14 mouse cellular contexts compared by ENCODE assay signal in the genomic region with DNA sequence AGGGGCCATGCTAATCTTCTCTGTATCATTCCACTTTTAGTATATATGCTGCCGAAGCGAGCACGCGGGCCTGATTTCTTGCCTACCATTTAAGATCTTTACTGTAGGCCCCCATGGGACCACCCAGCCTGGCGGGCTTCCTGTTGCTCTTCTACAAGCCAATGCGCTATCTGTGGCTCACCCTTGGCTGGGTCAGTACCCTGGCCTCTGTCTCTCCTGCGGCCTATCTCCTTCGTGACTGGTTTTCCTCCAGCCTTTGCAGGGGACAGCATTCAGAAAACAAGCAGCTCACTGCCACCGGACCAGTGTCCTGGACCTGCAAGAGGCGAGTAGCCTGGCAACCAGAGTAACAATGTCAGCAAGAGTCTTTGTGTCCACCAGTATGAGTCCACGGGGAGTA. TPM values are rescaled to one million over a fixed set of nuclear protein-coding genes. Genes with fewer than 3 reads are reported as not detected.
DNase-seq lines count a peak whose midpoint lies in the region; ATAC-seq and TF ChIP-seq lines count a peak whose summit lies in the region.
"Had no signal": no experiment of that assay in that cellular context is flagged by ENCODE, and none has a peak within 500 bp of the region (broad histone marks: within the 10 kb centered on the region; RNA-seq: fewer than 3 reads in every experiment).

No protein-coding gene starts in this region.

- H3K9me3 ChIP-seq in heart, embryonic 11.5 days (replicated peaks; ENCODE audit: control insufficient read depth, low read length): no peaks in the 10 kb centered on the region
- no peaks in the 10 kb centered on the region for H3K9me3 ChIP-seq in lung, embryonic 14.5 days (ENCODE audit: low read depth, low read length)
- H3K9me3 ChIP-seq in embryonic facial prominence, embryonic 11.5 days (replicated peaks; ENCODE audit: control insufficient read depth, low read length): no peaks in the 10 kb centered on the region
- H3K9me3 ChIP-seq in liver, embryonic 13.5 days (replicated peaks): no peaks in the 10 kb centered on the region
- H3K9me3 ChIP-seq: intestine, embryonic 15.5 days had no signal

- no peak overlapping the region for H3K9ac ChIP-seq in heart, embryonic 11.5 days (ENCODE audit: low read depth, low read length)
- no peak overlapping the region for H3K9ac ChIP-seq in lung, embryonic 14.5 days
- no peak overlapping the region for H3K9ac ChIP-seq in embryonic facial prominence, embryonic 11.5 days (replicated peaks; ENCODE audit: low read length)
- no peak overlapping the region for H3K9ac ChIP-seq in liver, embryonic 13.5 days
- H3K9ac ChIP-seq: intestine, embryonic 15.5 days had no signal

- no peak for TF ChIP-seq CTCF in lung, embryonic 14.5 days (IDR thresholded peaks at IDR 0.05; ENCODE audit: low read depth)

- no peak overlapping the region for H3K4me3 ChIP-seq in heart, embryonic 11.5 days (ENCODE audit: low read depth, low read length)
- H3K4me3 ChIP-seq in lung, embryonic 14.5 days (ENCODE audit: low read depth, low read length): no peak overlapping the region
- no peak overlapping the region for H3K4me3 ChIP-seq in embryonic facial prominence, embryonic 11.5 days (ENCODE audit: low read depth, low read length)
- no peak overlapping the region for H3K4me3 ChIP-seq in liver, embryonic 13.5 days (replicated peaks)
- H3K4me3 ChIP-seq: intestine, embryonic 15.5 days; myocyte had no signal

- DNase-seq in heart, adult 8-10 months (ENCODE audit: low spot score): no peak
- peak; percentile 23 for DNase-seq in lung, embryonic 14.5 days
- DNase-seq in lung, postnatal 25 days (ENCODE audit: low spot score): no peak
- no peak for DNase-seq in embryonic facial prominence, embryonic 11.5 days (ENCODE audit: low spot score)
- DNase-seq in liver, embryonic 13.5 days: no peak
- no peak for DNase-seq in cerebellum, postnatal 14 days
- DNase-seq in cerebellum, postnatal 4 days (ENCODE audit: low spot score in 2 of 2): no peak
- DNase-seq: adrenal gland, postnatal 36 days; cerebellum, adult 11-12 months; thymus, postnatal 25 days had no signal

- H3K27ac ChIP-seq in heart, embryonic 11.5 days (ENCODE audit: low read depth, low read length): peak overlapping the region; percentile 37
- H3K27ac ChIP-seq in lung, embryonic 14.5 days (ENCODE audit: low read depth): peak overlapping the region; percentile 70; the same call in 1 of the 2 replicates
- 0 out of 2 replicates have a peak overlapping the region, but pooled peaks have one; percentile 0 for H3K27ac ChIP-seq in embryonic facial prominence, embryonic 11.5 days (replicated peaks; ENCODE audit: low read depth, low read length)
- peak overlapping the region; percentile 45 for H3K27ac ChIP-seq in liver, embryonic 13.5 days
- H3K27ac ChIP-seq: intestine, embryonic 15.5 days had no signal

- H3K27me3 ChIP-seq in heart, embryonic 11.5 days (ENCODE audit: control insufficient read depth, insufficient read depth, low read length): no peaks in the 10 kb centered on the region
- H3K27me3 ChIP-seq in lung, embryonic 14.5 days (ENCODE audit: insufficient read depth, low read length): no peaks in the 10 kb centered on the region
- no peaks in the 10 kb centered on the region for H3K27me3 ChIP-seq in embryonic facial prominence, embryonic 11.5 days (ENCODE audit: control insufficient read depth, insufficient read depth, low read length)
- no peaks in the 10 kb centered on the region for H3K27me3 ChIP-seq in liver, embryonic 13.5 days
- H3K27me3 ChIP-seq: intestine, embryonic 15.5 days had no signal

- WGBS in heart, embryonic 11.5 days (ENCODE audit: insufficient replicate concordance): 44% methylated on average over 11 of the region's 11 CpGs
- WGBS in lung, embryonic 14.5 days: 74% methylated on average over 11 of the region's 11 CpGs
- WGBS in embryonic facial prominence, embryonic 11.5 days: 78% methylated on average over 11 of the region's 11 CpGs
- 49% methylated on average over 11 of the region's 11 CpGs for WGBS in liver, embryonic 13.5 days (ENCODE audit: insufficient replicate concordance)

- ATAC-seq in heart, embryonic 11.5 days (replicated peaks; ENCODE audit: insufficient number of reproducible peaks, low FRiP score, low TSS enrichment): no peak
- ATAC-seq in lung, embryonic 14.5 days (ENCODE audit: insufficient read depth): no peak
- no peak for ATAC-seq in embryonic facial prominence, embryonic 11.5 days (replicated peaks; ENCODE audit: insufficient number of reproducible peaks, low FRiP score, low TSS enrichment, low read depth)
- no peak for ATAC-seq in liver, embryonic 13.5 days (ENCODE audit: low read depth)
- ATAC-seq: forebrain, embryonic 14.5 days; intestine, embryonic 15.5 days had no signal

- 0 out of 2 replicates have a peak, but pooled peaks cover 3% of the 10 kb centered on the region for H3K36me3 ChIP-seq in heart, embryonic 11.5 days (ENCODE audit: control insufficient read depth, insufficient read depth, low read length)
- no peaks in the 10 kb centered on the region for H3K36me3 ChIP-seq in lung, embryonic 14.5 days (ENCODE audit: insufficient read depth)
- H3K36me3 ChIP-seq in embryonic facial prominence, embryonic 11.5 days (replicated peaks; ENCODE audit: control insufficient read depth, insufficient read depth, low read depth, low read length): no peaks in the 10 kb centered on the region
- peaks cover 36% of the 10 kb centered on the region for H3K36me3 ChIP-seq in liver, embryonic 13.5 days
- H3K36me3 ChIP-seq: intestine, embryonic 15.5 days had no signal

- no peak overlapping the region for H3K4me2 ChIP-seq in heart, embryonic 11.5 days
- peak overlapping the region; percentile 18; the same call in 1 of the 2 replicates for H3K4me2 ChIP-seq in lung, embryonic 14.5 days
- no peak overlapping the region for H3K4me2 ChIP-seq in embryonic facial prominence, embryonic 11.5 days (ENCODE audit: low read depth, low read length)
- no peak overlapping the region for H3K4me2 ChIP-seq in liver, embryonic 13.5 days
- H3K4me2 ChIP-seq: intestine, embryonic 15.5 days had no signal

- H3K4me1 ChIP-seq in heart, embryonic 11.5 days (ENCODE audit: control insufficient read depth, insufficient read depth, low read length): peaks cover 77% of the 10 kb centered on the region
- H3K4me1 ChIP-seq in lung, embryonic 14.5 days (ENCODE audit: insufficient read depth): peaks cover 44% of the 10 kb centered on the region
- H3K4me1 ChIP-seq in embryonic facial prominence, embryonic 11.5 days (ENCODE audit: control insufficient read depth, insufficient read depth, low read length): peaks cover 9% of the 10 kb centered on the region
- H3K4me1 ChIP-seq in liver, embryonic 13.5 days (replicated peaks): peaks cover 95% of the 10 kb centered on the region

RNA-seq across cellular contexts. Expression of a gene that starts 30.5 kb away (rescaled TPM):
- polyA plus RNA-seq in heart, embryonic 11.5 days (2014; fragmentation: Nextera tagmentation; extraction: Ambion mirVana): 17.4 and 19.4 TPM in 2 replicates
- 10 to 100 TPM; 13.2 to 17.4 (median 13.7) TPM for total RNA-seq in heart, adult 8-10 months (2022)
- 26.6 and 27.7 TPM in 2 replicates for polyA plus RNA-seq in lung, embryonic 14.5 days (2014; fragmentation: Nextera tagmentation; extraction: Ambion mirVana)
- 3.4 and 5.9 TPM in 2 replicates for polyA plus RNA-seq in embryonic facial prominence, embryonic 11.5 days (2014; fragmentation: Nextera tagmentation; extraction: Ambion mirVana)
- polyA plus RNA-seq in liver, embryonic 13.5 days (2015; fragmentation: Nextera tagmentation; extraction: Ambion mirVana): 13.9 and 14.2 TPM in 2 replicates

RNA-seq across cellular contexts. Expression of a gene that starts 44.7 kb away (rescaled TPM):
- polyA plus RNA-seq in heart, embryonic 11.5 days (2014; fragmentation: Nextera tagmentation; extraction: Ambion mirVana): 35.2 and 39.0 TPM in 2 replicates
- 10 to 100 TPM in 1 of 4 experiments, 1 to 10 TPM in 3; 5.0 to 12.4 (median 7.7) TPM for total RNA-seq in heart, adult 8-10 months (2022)
- 45.4 and 56.2 TPM in 2 replicates for polyA plus RNA-seq in lung, embryonic 14.5 days (2014; fragmentation: Nextera tagmentation; extraction: Ambion mirVana)
- polyA plus RNA-seq in embryonic facial prominence, embryonic 11.5 days (2014; fragmentation: Nextera tagmentation; extraction: Ambion mirVana): 66.8 and 75.5 TPM in 2 replicates
- 26.7 and 29.3 TPM in 2 replicates for polyA plus RNA-seq in liver, embryonic 13.5 days (2015; fragmentation: Nextera tagmentation; extraction: Ambion mirVana)

RNA-seq across cellular contexts. Expression of a gene that starts 44.7 kb away (rescaled TPM):
- polyA plus RNA-seq in heart, embryonic 11.5 days (2014; fragmentation: Nextera tagmentation; extraction: Ambion mirVana): 28.1 and 34.4 TPM in 2 replicates
- total RNA-seq in heart, adult 8-10 months (2022): 10 to 100 TPM; 38.4 to 68.1 (median 57.1) TPM
- 34.7 and 37.2 TPM in 2 replicates for polyA plus RNA-seq in lung, embryonic 14.5 days (2014; fragmentation: Nextera tagmentation; extraction: Ambion mirVana)
- 26.6 and 27.4 TPM in 2 replicates for polyA plus RNA-seq in embryonic facial prominence, embryonic 11.5 days (2014; fragmentation: Nextera tagmentation; extraction: Ambion mirVana)
- 12.2 and 13.7 TPM in 2 replicates for polyA plus RNA-seq in liver, embryonic 13.5 days (2015; fragmentation: Nextera tagmentation; extraction: Ambion mirVana)

RNA-seq across cellular contexts. Expression of a gene that starts 47.2 kb away (rescaled TPM):
- polyA plus RNA-seq in heart, embryonic 11.5 days (2014; fragmentation: Nextera tagmentation; extraction: Ambion mirVana): 29.5 and 30.4 TPM in 2 replicates
- total RNA-seq in heart, adult 8-10 months (2022): 1 to 10 TPM; 1.9 to 2.4 (median 2.2) TPM
- 47.1 and 50.3 TPM in 2 replicates for polyA plus RNA-seq in lung, embryonic 14.5 days (2014; fragmentation: Nextera tagmentation; extraction: Ambion mirVana)
- 31.6 and 32.1 TPM in 2 replicates for polyA plus RNA-seq in embryonic facial prominence, embryonic 11.5 days (2014; fragmentation: Nextera tagmentation; extraction: Ambion mirVana)
- 60.6 and 64.3 TPM in 2 replicates for polyA plus RNA-seq in liver, embryonic 13.5 days (2015; fragmentation: Nextera tagmentation; extraction: Ambion mirVana)

RNA-seq across cellular contexts. Expression of a gene that starts 56.1 kb away (rescaled TPM):
- polyA plus RNA-seq in heart, embryonic 11.5 days (2014; fragmentation: Nextera tagmentation; extraction: Ambion mirVana): 250 and 262 TPM in 2 replicates
- total RNA-seq in heart, adult 8-10 months (2022): 10 to 100 TPM; 39.5 to 50.6 (median 44.3) TPM
- polyA plus RNA-seq in lung, embryonic 14.5 days (2014; fragmentation: Nextera tagmentation; extraction: Ambion mirVana): 338 and 366 TPM in 2 replicates
- 246 and 268 TPM in 2 replicates for polyA plus RNA-seq in embryonic facial prominence, embryonic 11.5 days (2014; fragmentation: Nextera tagmentation; extraction: Ambion mirVana)
- polyA plus RNA-seq in liver, embryonic 13.5 days (2015; fragmentation: Nextera tagmentation; extraction: Ambion mirVana): 198 and 218 TPM in 2 replicates

Comparison
In these comparisons a context has a peak if more than half of its experiments do, and no peak if none do; other contexts are left out.
1. H3K27ac ChIP-seq: peak in every context shown above with its lines; median percentile 70 in lung, embryonic 14.5 days; 45 in liver, embryonic 13.5 days; 37 in heart, embryonic 11.5 days; 0 in embryonic facial prominence, embryonic 11.5 days.